Comparison of ENCODE assay signal across 20 mouse cellular contexts in the genomic region with DNA sequence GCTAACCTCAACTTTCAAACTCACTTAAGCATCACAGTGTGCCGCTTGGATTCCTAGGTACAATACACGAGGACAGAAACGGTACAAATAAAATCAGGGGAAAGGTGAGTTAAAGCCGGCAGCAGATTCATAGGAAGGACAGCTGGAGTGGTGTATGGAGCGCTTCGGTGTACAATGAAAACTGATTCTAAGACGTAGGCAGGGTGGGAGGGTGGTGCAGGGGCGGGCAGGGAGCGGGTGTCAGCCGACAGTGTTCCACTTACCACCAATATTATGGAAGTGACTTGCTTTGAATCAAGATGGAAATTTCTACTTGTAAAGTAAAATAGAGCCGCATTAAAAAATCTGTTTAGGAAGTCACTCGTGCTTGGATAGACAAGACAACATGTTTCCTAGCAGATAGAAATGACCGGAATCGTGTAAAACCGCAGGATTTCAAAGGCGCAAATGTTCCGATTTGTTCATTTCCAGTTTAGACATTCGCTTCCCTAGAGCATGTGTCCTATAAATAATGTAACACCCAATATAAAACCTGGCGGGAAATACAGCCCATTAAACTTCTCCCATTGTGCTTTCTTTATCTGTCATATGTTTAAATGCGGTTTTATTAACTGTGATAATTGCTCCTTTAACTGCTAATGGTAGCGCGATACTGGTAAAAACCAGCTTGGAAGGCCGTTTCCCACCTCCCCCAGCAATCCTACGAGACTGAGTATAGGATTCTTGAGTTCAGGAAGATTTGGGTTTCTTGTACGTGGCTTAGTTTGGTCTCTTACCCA.
A peak's percentile ranks its signal among the peaks of the same experiment; 100 is the strongest.
DNase-seq lines count a peak whose midpoint lies in the region; ATAC-seq lines count a peak whose summit lies in the region.
"Had no signal": no experiment of that assay in that cellular context is flagged by ENCODE, and none has a peak within 500 bp of the region (broad histone marks: within the 10 kb centered on the region; RNA-seq: fewer than 3 reads in every experiment).

No protein-coding gene starts in this region.

- H3K27me3 ChIP-seq in lung, embryonic 15.5 days, result peaks cover 7% of the 10 kb centered on the region; the same call in 1 of the 2 replicates
- H3K27me3 ChIP-seq in intestine, embryonic 16.5 days (replicated peaks; ENCODE audit: control insufficient read depth, insufficient read depth, low read length), result no peaks in the 10 kb centered on the region
- H3K27me3 ChIP-seq in neural tube, embryonic 15.5 days (replicated peaks), result no peaks in the 10 kb centered on the region
- H3K27me3 ChIP-seq: hindbrain, embryonic 15.5 days; liver, embryonic 15.5 days; megakaryocyte, embryonic 14.5 days; midbrain, embryonic 13.5 days had no signal

- no peaks in the 10 kb centered on the region for H3K9me3 ChIP-seq in lung, embryonic 15.5 days
- H3K9me3 ChIP-seq in intestine, embryonic 16.5 days (ENCODE audit: control insufficient read depth, low read length), result no peaks in the 10 kb centered on the region
- no peaks in the 10 kb centered on the region for H3K9me3 ChIP-seq in neural tube, embryonic 15.5 days (replicated peaks)
- H3K9me3 ChIP-seq: forebrain, embryonic 10.5 days; heart, embryonic 10.5 days; hindbrain, embryonic 15.5 days; liver, embryonic 15.5 days; midbrain, embryonic 13.5 days had no signal

- H3K9ac ChIP-seq in lung, embryonic 15.5 days, result no peak overlapping the region
- no peak overlapping the region for H3K9ac ChIP-seq in intestine, embryonic 16.5 days (ENCODE audit: low read depth, low read length)
- no peak overlapping the region for H3K9ac ChIP-seq in neural tube, embryonic 15.5 days (replicated peaks)
- H3K9ac ChIP-seq: forebrain, postnatal 0 days; hindbrain, embryonic 15.5 days; liver, embryonic 15.5 days; midbrain, embryonic 13.5 days had no signal

- H3K27ac ChIP-seq in lung, embryonic 15.5 days, result no peak overlapping the region
- no peak overlapping the region for H3K27ac ChIP-seq in intestine, embryonic 16.5 days (ENCODE audit: low read length)
- no peak overlapping the region for H3K27ac ChIP-seq in neural tube, embryonic 15.5 days (replicated peaks)
- H3K27ac ChIP-seq: forebrain, embryonic 10.5 days; heart, embryonic 10.5 days; hindbrain, embryonic 15.5 days; liver, embryonic 15.5 days; midbrain, embryonic 13.5 days had no signal

- DNase-seq in frontal cortex, postnatal 14 days (ENCODE audit: low spot score in 2 of 2), result no peak
- no peak for DNase-seq in lung, postnatal 10 days
- no peak for DNase-seq in heart, postnatal 4 days
- DNase-seq: cerebellum, adult 11 months; cerebellum, adult 9-11 months; forebrain, postnatal 0 days; kidney, postnatal 4 days; layer of hippocampus, adult 9-11 months; left cerebral cortex, postnatal 4 days; thymus, postnatal 25 days had no signal

- WGBS in lung, embryonic 15.5 days, result 38% methylated on average over 25 of the region's 25 CpGs
- WGBS in intestine, embryonic 16.5 days, result 71% methylated on average over 25 of the region's 25 CpGs
- 55% methylated on average over 25 of the region's 25 CpGs for WGBS in neural tube, embryonic 15.5 days

- no peaks in the 10 kb centered on the region for H3K36me3 ChIP-seq in lung, embryonic 15.5 days
- H3K36me3 ChIP-seq in intestine, embryonic 16.5 days (ENCODE audit: control insufficient read depth, insufficient read depth, low read length), result no peaks in the 10 kb centered on the region
- no peaks in the 10 kb centered on the region for H3K36me3 ChIP-seq in neural tube, embryonic 15.5 days
- H3K36me3 ChIP-seq: forebrain, embryonic 10.5 days; heart, embryonic 10.5 days; hindbrain, embryonic 15.5 days; liver, embryonic 15.5 days; midbrain, embryonic 13.5 days had no signal

- H3K4me1 ChIP-seq in lung, embryonic 15.5 days, result no peaks in the 10 kb centered on the region
- H3K4me1 ChIP-seq in intestine, embryonic 16.5 days (ENCODE audit: control insufficient read depth, insufficient read depth, low read length), result peaks cover 5% of the 10 kb centered on the region; the same call in 1 of the 2 replicates
- H3K4me1 ChIP-seq in neural tube, embryonic 15.5 days, result peaks cover 5% of the 10 kb centered on the region
- H3K4me1 ChIP-seq: forebrain, embryonic 10.5 days; heart, embryonic 10.5 days; hindbrain, embryonic 15.5 days; liver, embryonic 15.5 days; megakaryocyte, embryonic 14.5 days; midbrain, embryonic 13.5 days had no signal

- H3K4me3 ChIP-seq in lung, embryonic 15.5 days, result no peak overlapping the region
- H3K4me3 ChIP-seq in intestine, embryonic 16.5 days (ENCODE audit: low read length), result no peak overlapping the region
- no peak overlapping the region for H3K4me3 ChIP-seq in neural tube, embryonic 15.5 days (replicated peaks)
- H3K4me3 ChIP-seq: forebrain, embryonic 10.5 days; heart, embryonic 10.5 days; hindbrain, embryonic 15.5 days; liver, embryonic 15.5 days; midbrain, embryonic 13.5 days had no signal

- 0 out of 2 replicates have a peak, but pooled peaks have one; percentile 65 for ATAC-seq in frontal cortex, adult (ENCODE audit: low TSS enrichment)
- no peak for ATAC-seq in lung, embryonic 15.5 days (ENCODE audit: borderline replicate concordance, extremely low read depth, low FRiP score, low TSS enrichment)
- no peak for ATAC-seq in intestine, embryonic 16.5 days
- ATAC-seq in neural tube, embryonic 15.5 days (ENCODE audit: low FRiP score), result no peak
- ATAC-seq: forebrain, postnatal 0 days; midbrain, embryonic 13.5 days had no signal

- H3K4me2 ChIP-seq in lung, embryonic 15.5 days, result peak overlapping the region; percentile 27
- H3K4me2 ChIP-seq in intestine, embryonic 16.5 days (ENCODE audit: low read depth, low read length), result 0 out of 2 replicates have a peak overlapping the region, but pooled peaks have one; percentile 19
- H3K4me2 ChIP-seq in neural tube, embryonic 15.5 days, result peak overlapping the region; percentile 38
- H3K4me2 ChIP-seq: hindbrain, embryonic 15.5 days; liver, embryonic 15.5 days; midbrain, embryonic 13.5 days had no signal
